Mouse (Mus musculus): ENCODE measurements at regions not wholly inside any gene's neighbourhood (a gene's known extent, or its start where the extent isn't known, plus 50 kb on each side); places are given as distances from the start of the nearest gene placed in this dataset.

DNA sequence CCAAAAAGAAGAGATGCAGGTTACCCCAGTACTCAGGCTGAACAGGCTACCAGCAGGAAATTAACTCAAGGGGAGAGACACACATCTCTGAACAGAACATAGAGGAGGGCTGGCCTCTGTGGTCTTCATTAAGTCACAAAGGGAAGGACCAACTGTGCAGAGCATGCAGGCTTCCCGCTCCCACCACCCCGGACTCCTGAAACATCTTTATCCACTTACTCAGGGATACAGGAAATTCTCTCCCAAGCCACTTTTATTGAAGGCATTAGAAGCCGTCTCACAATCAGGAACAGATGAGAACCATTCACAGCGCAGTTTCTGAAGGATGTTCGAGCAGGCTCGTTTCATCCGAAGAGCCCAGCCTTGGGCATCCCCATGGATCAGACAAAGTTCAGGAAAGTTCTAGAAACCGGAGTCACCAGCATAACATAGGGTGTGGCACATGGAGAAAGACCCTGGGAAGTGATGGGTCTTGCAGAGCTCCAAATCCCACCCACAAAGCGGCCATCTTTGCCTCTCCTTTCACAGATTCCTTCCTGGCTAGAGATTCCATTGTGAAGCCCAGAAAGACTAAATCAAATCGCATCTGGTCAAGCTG, 55.9 kb upstream of the Zbtb40 start:
- intact Hi-C loops (cut with DNase I) = no loop called here

DNA sequence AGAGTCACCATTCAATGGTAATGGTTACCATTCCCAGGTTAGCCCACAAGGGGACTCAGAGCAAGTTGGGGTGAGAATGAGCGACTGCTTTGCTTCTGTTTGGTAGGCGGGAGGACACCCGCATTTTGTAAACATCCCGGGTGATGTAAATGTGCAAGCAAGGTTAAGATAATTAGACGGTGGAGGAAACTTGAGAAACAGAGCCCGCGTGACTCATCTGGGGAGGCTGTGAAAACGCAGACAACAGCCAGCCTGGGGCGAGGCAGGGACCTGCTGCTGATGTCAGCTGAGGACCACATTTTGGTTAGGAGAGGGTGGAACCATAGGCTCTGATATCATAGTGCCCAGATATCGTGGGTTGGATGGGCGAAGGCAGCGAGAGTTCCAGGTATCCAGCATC, 52.6 kb upstream of the Zbtb40 start:
- intact Hi-C loops (cut with DNase I) = no loop called here

DNA sequence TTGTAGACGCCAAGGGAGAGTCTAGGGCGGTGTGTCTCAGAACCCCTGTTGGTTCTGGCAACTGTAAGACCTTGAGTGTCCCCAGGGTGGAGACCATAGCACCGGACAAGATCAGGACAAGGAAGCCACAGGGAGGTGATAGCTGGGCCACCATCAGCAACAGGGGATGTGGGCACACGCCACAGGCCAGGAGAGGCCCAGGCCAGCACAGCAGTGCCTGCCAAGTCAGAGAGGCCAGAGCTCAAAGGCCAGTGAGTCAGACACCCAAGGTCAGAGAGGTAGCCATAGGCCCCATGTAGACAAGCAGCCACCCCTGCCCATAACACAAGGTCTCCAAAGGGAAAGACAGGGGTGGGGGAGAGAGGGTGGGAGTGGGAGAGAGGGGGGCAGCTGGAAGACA, 52.2 kb upstream of the Zbtb40 start:
- intact Hi-C loops (cut with DNase I) = no loop called here

Small RNA genes in the stretch of these regions (microRNA-seq; reads per million reads assigned to microRNA genes)
- gene Gm23263 (0 reads per million in 2 experiments), gene Gm25399 (0 reads per million in 2 experiments)
